Mouse (Mus musculus) Patski (cell line): ENCODE results near the gene Doc2a. TPM values are rescaled to one million over a fixed set of nuclear protein-coding genes. Genes with fewer than 3 reads are reported as not detected.

Experiments used
- ATAC-seq: fragments of 100-300 bp; one replicate; pipeline ENCODE4 v1.8.0; 2021
- CTCF ChIA-PET: fragments of 350-600 bp; sonication (Branson Sonifier 250); formaldehyde crosslinking; loops from one replicate; lab custom pipeline; 2022; ENCODE audit warnings: inconsistent platforms; lab: Charles Lee
- POLR2A ChIA-PET: fragments of 350-600 bp; sonication (Branson Sonifier 250); formaldehyde crosslinking; loops from one replicate; lab custom pipeline; 2022; ENCODE audit warnings: antibody characterized with exemption, inconsistent platforms; lab: Charles Lee
- DNase-seq: peaks from one replicate; pipeline ENCODE4 v3.0.0-alpha.2; 2011; ENCODE audit warnings: low read depth, low spot score
- H3K27me3 ChIP-seq: fragments of 371-371 bp; one replicate; pipeline ENCODE4 v1.5.1; 2021
- CTCF ChIP-seq: fragments of 100-300 bp; IDR thresholded peaks from one replicate; pipeline ENCODE4 v1.5.1; 2021
- in situ Hi-C: fragments of 300-500 bp; cut with MboI; formaldehyde crosslinking; loops from 3 replicates; pipeline ENCODE4 v1.11.1; 2018; ENCODE audit warnings: low pct_unique_long_range_greater_than_20kb, mixed read lengths
- polyA plus RNA-seq: library from polyadenylated mRNA; unstranded; gene quantifications from one replicate; pipeline ENCODE4 v1.2.3, GENCODE M21; 2021

The Doc2a gene
- polyA plus RNA-seq, 1 experiment from 2014 or later: not detected

DNA sequence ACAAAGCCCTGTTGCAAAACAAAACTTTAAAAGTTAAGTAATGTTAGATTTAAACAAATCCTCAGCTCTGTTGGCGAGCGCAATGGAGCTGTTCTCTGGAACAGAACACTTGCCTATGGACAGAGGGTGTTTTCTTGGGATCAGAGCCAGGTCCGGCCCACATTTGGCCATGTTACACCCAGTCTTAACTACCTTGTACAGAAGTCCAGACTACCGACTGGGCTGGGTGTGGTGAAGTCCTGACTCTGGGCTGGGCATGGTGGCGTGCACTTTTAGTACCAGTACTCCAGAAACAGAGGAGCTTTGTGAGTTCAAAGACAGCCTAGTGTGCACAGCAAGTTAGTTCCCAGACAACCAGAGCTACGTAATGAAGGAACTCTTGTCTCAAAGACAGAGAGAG, 40.3 kb upstream of the Doc2a start:
- CTCF ChIA-PET: no interaction called here
- H3K27me3 ChIP-seq: no peaks in the 10 kb centered on the region
- no peak for ATAC-seq
- POLR2A ChIA-PET: interaction anchor here (0.6 kb wide), 1 partner anchor 13 kb away, joined by 3 read pairs; no protein-coding TSS in a partner anchor
- no peak for TF ChIP-seq CTCF
- DNase-seq: no peak
- in situ Hi-C loops: no loop called here

DNA sequence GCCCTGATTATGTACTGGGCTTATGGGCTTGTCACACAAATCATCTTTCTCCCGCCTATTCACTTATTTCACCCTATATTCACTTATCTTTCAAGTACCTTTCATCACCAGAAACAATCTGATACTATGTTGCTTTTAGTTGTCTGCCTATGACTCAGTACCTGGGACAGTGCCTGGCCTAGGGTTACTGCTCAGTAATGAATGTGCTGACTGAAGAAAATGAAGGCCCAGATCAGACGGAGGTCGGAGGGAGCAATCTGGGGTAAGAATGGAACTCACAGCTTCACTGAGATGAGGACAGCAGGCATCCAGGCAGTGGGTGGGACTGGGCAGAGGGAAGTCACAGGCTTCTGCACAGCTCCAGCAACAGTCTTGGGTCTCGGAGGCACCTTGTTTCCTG, 39.8 kb upstream of the Doc2a start:
- ATAC-seq (no peak), DNase-seq (no peak)
- ChIA-PET CTCF (no interaction called here), POLR2A (interaction anchor here (0.6 kb wide), 1 partner anchor 13 kb away, joined by 3 read pairs; no protein-coding TSS in a partner anchor)
- TF ChIP-seq CTCF: no peak
- no peaks in the 10 kb centered on the region for H3K27me3 ChIP-seq
- in situ Hi-C loops: no loop called here

DNA sequence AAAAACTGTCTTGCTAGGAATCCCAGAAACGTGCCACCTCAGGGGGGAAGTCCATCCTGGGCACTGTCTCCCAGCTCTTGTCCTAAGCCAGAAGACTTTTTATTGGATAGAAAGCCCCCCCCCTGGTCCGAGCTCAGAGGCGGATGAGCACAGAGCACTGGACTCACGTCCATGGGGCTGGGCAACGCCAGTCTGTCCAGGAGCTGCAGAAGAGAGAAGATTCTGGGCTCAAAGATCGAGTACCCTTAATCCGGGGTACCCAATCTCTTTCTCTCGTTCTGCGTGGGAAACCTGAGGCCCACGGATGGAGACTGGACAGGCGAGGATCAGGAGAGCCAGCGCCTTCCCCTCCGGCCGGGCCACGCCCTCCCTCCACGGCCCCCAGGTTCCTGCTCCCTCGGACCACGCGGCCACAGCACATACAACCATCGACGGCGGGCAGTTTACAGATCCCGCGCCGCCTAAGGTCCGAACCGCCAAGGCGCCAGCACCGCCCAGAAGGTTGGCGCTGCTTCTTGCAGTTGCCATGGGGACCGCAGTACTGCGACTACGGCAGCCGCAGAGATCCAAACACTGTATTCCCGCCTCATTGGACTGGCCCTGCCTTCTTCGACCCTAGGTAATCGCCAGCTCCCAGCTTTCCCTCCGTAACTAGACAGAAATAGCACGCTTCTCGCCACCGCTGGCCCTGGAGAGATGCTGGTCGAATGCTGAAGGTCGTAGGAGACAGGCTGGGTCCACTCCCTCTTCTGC, 38.3 kb upstream of the Doc2a start:
- in situ Hi-C loops: no loop called here

GRCm38 (mm10) chr7:126809723-126810369, 37.4 kb upstream of the Doc2a start:
- ChIA-PET POLR2A (interaction anchor here (0.8 kb wide), 1 partner anchor 13 kb away, joined by 3 read pairs; no protein-coding TSS in a partner anchor), CTCF (interaction anchor here (0.8 to 1.4 kb wide), 3 partner anchors 12 to 301 kb away, joined by 3 to 6 read pairs (median 3); no protein-coding TSS in a partner anchor)
- no peaks in the 10 kb centered on the region for H3K27me3 ChIP-seq
- DNase-seq: no peak
- no peak for ATAC-seq
- no peak for TF ChIP-seq CTCF
- in situ Hi-C loops: no loop called here

More for the DNA sequence above, 38.3 kb upstream of the Doc2a start:
- TF ChIP-seq CTCF: no peak
- ChIA-PET CTCF (no interaction called here), POLR2A (interaction anchor here (0.6 kb wide), 1 partner anchor 72 kb away, joined by 3 read pairs; no protein-coding TSS in a partner anchor)
- DNase-seq: no peak
- H3K27me3 ChIP-seq: no peaks in the 10 kb centered on the region
- ATAC-seq: peak; percentile 83

- in situ Hi-C loops: no loop called here
- CTCF ChIA-PET: no interaction called here
- no peak for DNase-seq
- ATAC-seq: no peak
- POLR2A ChIA-PET: no interaction called here
- H3K27me3 ChIP-seq: no peaks in the 10 kb centered on the region
- TF ChIP-seq CTCF: no peak
Measured at GRCm38 (mm10) chr7:126815726-126816222, 31.4 kb upstream of the Doc2a start.

DNA sequence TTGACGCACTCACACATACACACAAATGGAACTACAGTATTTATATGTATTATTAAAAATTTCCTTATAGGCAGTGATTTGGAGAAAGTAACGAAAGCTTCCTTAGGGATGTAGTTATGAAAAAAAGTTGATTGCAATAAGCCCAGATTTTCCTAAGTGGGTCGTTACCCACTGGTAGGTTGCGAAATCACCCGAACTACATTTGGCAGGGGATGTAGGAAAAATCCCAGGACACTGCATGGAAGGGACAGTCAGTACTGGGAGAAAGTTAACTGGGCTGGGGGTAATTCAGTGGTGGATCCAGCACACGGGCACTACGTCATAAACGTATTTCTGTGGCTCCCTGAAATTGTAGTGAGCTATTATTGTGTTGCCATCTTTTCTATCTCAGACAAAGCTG, 30.7 kb upstream of the Doc2a start:
- no peak for TF ChIP-seq CTCF
- POLR2A ChIA-PET: interaction anchor here (0.6 to 1.0 kb wide), 2 partner anchors 17 to 331 kb away, joined by 4 to 5 read pairs; no protein-coding TSS in a partner anchor
- no peaks in the 10 kb centered on the region for H3K27me3 ChIP-seq
- ATAC-seq: no peak
- no peak for DNase-seq
- in situ Hi-C loops: no loop called here
- CTCF ChIA-PET: interaction anchor here (1.2 kb wide), 1 partner anchor 141 kb away, joined by 3 read pairs; no protein-coding TSS in a partner anchor

DNA sequence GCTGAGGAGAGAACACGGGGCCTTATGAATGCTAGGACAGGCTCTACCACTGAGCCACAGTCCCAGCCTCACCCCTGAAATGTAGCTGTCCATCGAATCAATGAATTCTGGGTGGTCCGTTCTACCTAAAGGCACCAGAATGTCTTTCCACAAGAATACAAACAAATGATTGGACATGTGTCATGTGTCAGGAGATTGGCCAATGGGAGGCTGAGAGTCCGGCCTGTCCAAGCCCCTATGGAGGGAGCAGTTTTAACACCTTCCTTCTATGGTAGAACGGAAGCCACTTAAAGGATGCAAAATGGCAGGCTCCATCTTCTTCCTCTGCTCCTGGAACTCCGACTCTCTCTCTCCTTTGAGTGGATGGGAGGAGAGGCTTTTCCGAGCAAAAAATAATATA, 29.6 kb upstream of the Doc2a start:
- in situ Hi-C loops: no loop called here
- ChIA-PET CTCF (no interaction called here), POLR2A (interaction anchor here (1.0 kb wide), 1 partner anchor 18 kb away, joined by 4 read pairs; no protein-coding TSS in a partner anchor)
- ATAC-seq (no peak), DNase-seq (no peak)
- no peak for TF ChIP-seq CTCF
- no peaks in the 10 kb centered on the region for H3K27me3 ChIP-seq

DNA sequence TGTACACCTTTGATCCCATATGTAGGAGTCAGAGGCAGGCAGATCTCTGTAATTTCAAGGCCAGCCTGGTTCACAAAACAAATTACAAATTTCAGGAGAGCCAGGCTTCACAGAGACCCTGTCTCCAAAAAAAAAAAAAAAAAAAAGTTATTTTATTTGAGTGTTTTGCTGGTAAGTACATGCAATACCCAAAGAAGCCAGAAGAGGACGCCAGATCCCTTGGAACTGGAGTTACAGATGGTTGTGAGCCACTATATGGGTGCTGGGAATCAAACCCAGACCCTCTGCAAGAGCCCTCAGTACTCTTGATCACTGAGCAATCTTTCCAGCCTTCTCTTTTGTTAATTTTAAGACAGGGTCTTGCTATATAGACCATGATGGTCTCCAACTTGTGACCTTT, 28.4 kb upstream of the Doc2a start:
- DNase-seq: no peak
- CTCF ChIA-PET: no interaction called here
- in situ Hi-C loops: no loop called here
- no peak for TF ChIP-seq CTCF
- POLR2A ChIA-PET: no interaction called here
- no peak for ATAC-seq
- no peaks in the 10 kb centered on the region for H3K27me3 ChIP-seq

DNA sequence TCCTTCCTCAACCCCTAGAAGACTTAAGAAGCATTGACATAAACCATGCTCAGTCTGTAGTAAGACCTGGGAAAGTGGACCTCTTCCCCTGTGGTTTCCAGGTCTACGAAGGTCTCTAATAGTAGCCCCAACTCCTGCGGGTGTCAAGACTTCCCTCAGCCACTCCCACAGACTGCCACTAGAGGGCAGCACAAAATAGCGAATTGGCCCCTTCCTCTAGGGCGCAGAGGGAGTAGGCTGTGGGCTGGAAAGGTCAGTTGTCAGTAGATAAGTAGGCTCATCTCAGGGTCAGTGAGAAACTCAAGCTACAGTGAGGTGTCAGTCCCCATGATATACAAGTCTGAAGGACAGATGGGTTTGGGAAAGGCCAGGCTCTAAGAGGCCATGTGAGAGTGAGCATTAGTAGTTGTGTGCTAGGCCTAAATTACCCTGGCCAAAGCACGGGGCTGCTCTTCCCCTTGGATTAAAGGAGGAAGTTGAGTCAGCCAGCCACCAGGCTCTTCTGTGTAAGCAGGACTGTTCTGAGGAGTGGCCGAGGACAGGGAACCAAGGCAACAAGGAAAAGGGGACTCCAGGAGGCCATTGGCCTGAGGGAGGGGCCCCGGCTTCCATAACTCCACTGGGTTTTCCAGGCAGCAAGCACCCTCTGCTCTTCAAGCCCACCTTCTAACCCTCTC, 25.2 kb upstream of the Doc2a start:
- ATAC-seq (no peak), DNase-seq (no peak)
- no peaks in the 10 kb centered on the region for H3K27me3 ChIP-seq
- ChIA-PET POLR2A (no interaction called here), CTCF (interaction anchor here (0.8 to 2.4 kb wide), 8 partner anchors 9 to 289 kb away, joined by 3 to 6 read pairs (median 4); partner anchors contain the start of gene 4930451I11Rik)
- in situ Hi-C loops: no loop called here
- peak; percentile 96 for TF ChIP-seq CTCF

GRCm38 (mm10) chr7:126822741-126823140, 24.5 kb upstream of the Doc2a start:
- DNase-seq (no peak), ATAC-seq (no peak)
- in situ Hi-C loops: no loop called here
- H3K27me3 ChIP-seq: no peaks in the 10 kb centered on the region
- ChIA-PET CTCF (interaction anchor here (2.4 kb wide), 1 partner anchor 13 kb away, joined by 6 read pairs; no protein-coding TSS in a partner anchor), POLR2A (no interaction called here)
- TF ChIP-seq CTCF: no peak
